Mouse (Mus musculus) gonadal fat pad, adult 2 months (tissue): ENCODE results near the gene Snrnp48. TPM values are rescaled to one million over a fixed set of nuclear protein-coding genes. Genes with fewer than 3 reads are reported as not detected.
A peak's percentile ranks its signal among the peaks of the same experiment; 100 is the strongest.

Source experiments
- DNase-seq: peaks from one replicate; pipeline ENCODE4 v3.0.0-alpha.2; 2012; ENCODE audit warnings: low read depth
- polyA plus RNA-seq: library from polyadenylated mRNA; depleted of rRNA; stranded (reverse); fragments of >200 nt; gene quantifications from 2 replicates; pipeline ENCODE4 v1.2.3, GENCODE M21; 2012; rRNA removed

Snrnp48 gene
- polyA plus RNA-seq, result 24.6 and 28.9 TPM in 2 replicates

GRCm38 (mm10) chr13:38204702-38205482 is at the start of gene Snrnp48:
TSS of gene Snrnp48 (plus strand) at chr13:38204938.
- peak; percentile 36 for DNase-seq

GRCm38 (mm10) chr13:38155523-38155922 is 49.2 kb upstream of the Snrnp48 start:
- DNase-seq, result no peak

GRCm38 (mm10) chr13:38157635-38158034 is 47.1 kb upstream of the Snrnp48 start:
- DNase-seq, result no peak

- DNase-seq, result no peak
Observed at GRCm38 (mm10) chr13:38162002-38162401, 42.7 kb upstream of the Snrnp48 start.

- DNase-seq, result peak; percentile 93
Observed at GRCm38 (mm10) chr13:38162668-38163067, 42.1 kb upstream of the Snrnp48 start.

GRCm38 (mm10) chr13:38164932-38165331 is 39.8 kb upstream of the Snrnp48 start:
- no peak for DNase-seq

- DNase-seq, result no peak
Observed at GRCm38 (mm10) chr13:38167056-38167455, 37.7 kb upstream of the Snrnp48 start.

DNA sequence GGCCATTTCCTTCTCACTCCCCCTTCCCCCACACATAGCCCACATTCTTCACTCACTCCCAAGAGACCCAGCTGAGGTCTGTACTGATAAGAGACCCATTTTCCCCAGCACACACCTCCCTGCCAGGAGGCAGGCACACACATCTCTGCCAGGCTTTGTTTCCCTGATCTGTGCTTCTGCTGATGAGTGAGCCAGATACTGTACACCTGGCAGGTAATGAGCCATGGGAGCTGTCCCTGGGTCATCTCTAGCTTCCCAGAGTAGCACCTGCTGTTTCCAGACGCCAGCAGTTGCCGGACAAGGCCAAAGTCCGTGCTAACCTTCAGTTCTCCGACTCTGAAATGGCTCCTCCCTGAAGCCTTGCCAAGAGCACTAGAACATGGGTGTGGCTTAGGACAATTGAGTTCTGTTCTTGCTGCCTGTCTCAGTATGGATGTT is 34.0 kb upstream of the Snrnp48 start:
- no peak for DNase-seq

GRCm38 (mm10) chr13:38193406-38193805 is 11.3 kb upstream of the Snrnp48 start:
- DNase-seq, result no peak

GRCm38 (mm10) chr13:38201413-38201812 is 3.3 kb upstream of the Snrnp48 start:
- no peak for DNase-seq

DNA sequence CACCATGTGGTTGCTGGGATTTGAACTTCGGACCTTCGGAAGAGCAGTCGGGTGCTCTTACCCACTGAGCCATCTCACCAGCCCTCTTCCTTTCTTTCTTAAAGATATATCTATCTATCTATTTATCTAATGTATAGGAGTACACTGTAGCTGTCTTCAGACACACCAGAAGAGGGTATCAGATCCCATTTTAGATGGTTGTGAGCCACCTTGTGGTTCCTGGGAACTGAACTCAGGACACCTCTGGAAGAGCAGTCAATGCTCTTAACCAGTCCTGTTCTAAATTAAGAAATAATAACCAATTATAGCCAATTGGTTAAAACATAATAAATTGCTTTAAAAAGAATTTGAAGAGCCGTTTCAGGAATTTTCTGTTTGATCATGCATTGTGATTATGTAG is 567 bp upstream of the Snrnp48 start:
- no peak for DNase-seq

DNA sequence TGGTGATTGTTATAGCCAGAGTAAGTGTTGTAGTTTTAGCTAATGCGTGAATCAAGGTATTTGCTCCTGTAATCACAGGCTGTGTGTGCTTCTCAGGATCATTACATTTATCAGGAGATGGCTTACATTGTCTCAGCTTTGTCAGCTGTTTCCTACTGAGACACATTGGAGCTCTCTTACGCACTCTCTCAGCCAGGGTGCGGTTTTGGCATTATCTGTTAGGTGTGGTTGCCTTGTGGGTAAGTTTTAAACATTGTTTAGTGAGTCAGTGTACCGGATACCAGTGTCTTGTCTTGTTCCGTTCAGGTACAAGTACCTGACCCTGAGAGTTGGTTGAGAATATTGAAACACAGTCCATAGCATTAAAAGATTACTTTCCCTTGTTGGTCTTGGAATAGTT is 6.4 kb downstream of the Snrnp48 start:
- no peak for DNase-seq

DNA sequence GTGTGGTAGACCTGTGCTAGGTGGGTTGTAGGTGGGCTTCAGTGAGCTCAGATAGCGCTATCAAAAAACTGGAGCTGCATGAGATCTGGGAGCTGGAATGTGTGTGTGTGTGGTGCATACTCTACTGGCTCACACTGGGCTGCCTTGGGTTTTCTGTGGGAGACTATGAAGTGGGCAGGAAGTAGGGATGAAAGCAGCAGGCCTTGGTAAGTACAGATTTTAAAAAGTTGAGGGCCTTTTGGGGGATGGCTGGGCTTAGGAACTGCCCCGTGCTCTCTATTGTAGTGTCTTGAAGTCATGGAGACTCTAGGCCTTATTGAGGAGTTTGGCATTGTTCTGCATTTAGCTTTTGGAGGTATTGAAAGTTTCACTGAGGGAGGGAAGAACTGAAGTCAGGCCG is 13.9 kb downstream of the Snrnp48 start:
- DNase-seq, result no peak

DNA sequence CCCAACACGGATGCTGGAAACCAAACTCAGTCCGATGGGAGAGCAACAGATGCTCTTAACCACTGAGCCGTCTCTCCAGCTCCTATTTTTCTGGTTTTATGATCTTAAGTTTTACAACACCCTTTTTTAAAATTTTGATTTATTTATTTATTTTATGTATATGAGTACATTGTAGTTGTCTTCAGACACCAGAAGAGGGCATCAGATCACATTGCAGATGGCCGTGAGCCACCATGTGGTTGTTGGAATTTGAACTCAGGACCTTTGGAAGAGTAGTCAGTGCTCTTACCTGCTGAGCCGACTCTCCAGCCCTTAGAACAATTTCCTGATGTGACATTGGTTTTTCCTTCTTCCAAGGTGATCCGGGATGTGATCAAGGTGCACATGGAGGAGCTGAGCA is 15.6 kb downstream of the Snrnp48 start:
- no peak for DNase-seq

DNA sequence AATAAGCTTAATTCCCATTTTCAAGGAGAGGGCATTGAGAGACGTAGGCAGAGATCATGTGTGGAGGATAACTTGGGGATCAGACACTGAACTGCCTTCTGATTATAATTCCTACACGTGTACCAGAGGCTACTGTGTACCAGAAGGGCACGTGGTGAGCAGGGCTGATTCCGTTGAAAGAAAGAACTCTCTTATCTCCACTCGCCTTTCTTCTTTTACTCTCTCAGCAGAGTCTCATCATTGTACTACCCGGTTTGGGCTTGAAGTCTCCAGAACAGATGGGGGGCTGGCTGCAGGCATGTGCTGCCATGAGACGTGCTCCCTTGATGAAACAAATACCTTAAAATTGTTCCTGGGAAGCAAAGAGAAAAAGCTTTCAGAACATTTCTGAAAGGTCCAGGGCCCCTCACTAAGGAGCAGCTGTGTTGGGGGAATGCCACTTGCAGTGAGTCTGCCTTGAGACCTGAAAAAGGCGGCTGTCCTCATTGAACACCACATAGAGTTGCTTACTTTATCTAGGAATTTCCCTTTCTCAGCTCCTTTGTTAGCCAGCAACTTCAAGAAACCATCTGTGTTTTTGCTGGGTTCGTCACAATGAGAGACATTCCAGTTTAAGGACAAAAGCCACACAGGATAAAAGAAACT is 25.6 kb downstream of the Snrnp48 start:
- DNase-seq, result no peak

DNA sequence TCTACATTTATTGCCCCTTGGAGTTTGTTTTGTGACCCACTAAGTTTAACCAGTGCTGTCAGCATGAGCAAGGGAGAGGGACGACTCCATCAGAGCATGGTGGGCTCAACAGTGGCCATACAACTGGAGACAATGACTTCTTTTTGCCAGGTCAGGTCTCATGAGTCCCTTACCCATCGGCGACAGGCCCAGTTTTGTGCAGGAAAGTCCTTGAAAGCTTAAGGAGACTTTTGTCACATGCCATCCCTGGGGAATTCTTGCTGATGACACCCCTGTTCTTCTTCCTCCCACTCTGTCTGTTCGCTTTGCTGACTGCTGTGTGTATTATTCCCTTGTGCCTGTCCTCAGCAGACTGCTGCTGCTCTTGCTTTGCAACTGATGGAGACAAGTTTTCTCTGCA is 27.7 kb downstream of the Snrnp48 start:
- DNase-seq, result no peak

DNA sequence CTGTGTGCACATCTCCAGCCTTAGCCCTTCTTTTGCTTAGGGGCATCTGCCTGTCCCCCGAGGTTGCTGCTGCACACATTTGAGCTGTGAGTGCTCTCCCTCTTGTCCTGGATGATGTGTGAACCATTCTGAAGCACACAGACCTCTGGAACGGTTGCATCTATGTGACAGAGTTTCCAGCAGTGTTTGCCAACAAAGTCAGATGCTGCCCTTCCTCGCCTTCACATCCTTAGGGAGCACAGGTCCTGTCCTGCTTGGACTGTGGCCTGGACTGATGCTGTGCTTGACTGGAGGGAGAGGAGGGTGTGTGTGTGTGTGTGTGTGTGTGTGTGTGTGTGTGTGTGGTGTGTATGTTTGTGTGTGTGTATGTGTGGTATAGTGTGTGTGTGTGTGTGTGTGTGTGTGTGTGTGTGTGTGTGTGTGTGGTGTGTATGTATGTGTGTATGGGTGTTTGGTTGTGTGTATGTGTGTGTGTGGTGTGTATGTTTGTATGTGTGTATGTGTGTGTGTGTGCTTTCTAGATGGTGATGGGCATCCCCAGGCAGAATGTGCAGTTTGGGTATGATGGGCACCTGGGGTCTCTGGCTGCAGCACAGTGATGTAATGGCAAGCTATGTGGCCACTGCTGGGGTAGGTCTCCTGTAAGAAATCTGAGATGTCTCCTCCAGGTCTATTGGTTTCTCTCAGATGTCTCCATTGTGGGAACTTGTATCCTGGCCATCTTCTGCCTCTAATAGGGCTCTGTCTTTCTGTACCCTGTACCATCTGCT is 28.3 kb downstream of the Snrnp48 start:
- DNase-seq, result no peak

GRCm38 (mm10) chr13:38234651-38235050 is 29.9 kb downstream of the Snrnp48 start:
- DNase-seq, result no peak

DNA sequence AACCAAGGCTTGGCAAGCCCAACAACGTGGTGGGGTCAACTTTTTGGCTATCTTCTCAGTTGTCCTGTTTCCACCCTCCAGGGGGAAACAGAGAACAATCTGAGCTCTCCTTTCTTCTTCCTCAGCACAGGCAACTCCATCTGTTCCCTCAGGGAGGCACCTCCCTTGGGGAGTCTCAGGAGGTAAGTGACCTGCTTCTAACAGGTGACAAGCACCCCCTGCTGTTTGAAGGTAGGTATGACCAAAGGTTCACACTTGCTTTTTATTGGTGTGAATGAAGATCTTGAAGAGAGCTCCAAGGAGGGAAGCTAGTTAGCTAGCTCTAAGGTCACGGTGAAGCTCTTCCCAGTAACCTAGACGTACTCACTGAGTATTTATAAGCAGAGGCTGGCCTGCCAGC is 30.6 kb downstream of the Snrnp48 start:
- DNase-seq, result no peak

DNA sequence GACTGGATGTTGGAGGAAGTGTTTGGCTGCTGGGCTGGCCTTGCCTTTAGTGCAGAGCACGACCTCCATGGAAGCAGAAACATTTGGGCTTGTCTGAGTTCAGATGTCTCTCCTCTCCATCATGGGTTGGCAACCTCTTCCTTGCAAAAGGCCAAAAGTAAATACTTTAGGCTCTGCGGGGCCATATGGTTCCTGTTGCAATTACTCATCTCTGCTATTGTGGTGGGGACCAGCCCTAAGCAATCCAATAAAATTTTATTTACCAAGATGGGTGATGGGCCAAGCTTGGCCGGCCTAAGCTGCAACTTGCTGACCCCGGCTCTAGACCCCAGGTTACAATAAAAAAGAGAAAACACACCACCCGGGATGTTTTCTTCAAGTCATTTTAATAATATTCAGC is 43.4 kb downstream of the Snrnp48 start:
- DNase-seq, result no peak

DNA sequence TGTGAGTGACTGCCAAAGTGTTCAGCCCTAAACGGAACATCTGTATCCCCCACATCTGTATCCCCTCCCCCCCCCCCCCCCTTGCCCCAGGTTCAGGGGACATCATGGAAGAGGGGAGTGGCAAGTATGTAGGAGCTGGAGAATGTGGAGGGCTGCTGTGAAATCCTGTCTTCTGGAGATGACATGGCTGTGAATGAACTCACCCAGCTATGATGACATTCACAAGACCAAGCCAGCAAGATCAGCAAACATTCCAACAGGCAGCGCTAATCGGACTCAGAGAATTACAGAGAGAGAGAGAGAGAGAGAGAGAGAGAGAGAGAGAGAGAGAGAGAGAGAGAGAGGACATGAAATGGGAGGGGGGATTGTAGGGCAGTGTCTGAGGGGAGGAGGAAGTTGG is 46.5 kb downstream of the Snrnp48 start:
- DNase-seq, result no peak

DNA sequence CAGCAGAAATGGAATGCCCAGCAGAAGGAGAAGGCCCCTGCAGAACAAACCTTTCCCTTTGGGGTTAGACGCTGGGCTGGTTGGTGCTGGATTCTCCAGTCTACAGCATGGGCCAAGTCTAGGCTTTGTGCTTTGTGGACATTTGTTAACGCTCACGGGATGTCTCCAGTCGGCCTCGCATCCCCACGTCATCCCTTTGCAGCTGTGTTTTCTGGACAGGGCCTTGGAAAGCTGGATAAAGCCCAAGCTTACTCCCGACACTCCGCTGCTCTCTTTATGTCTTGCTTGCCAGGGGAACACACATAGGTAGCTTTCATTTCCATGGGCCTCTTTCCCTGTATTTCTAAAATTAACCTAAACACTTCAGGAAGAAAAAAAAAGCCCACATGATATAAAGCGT is 49.0 kb downstream of the Snrnp48 start:
- DNase-seq, result no peak

- no peak for DNase-seq
Observed at GRCm38 (mm10) chr13:38258901-38259300, 54.2 kb downstream of the Snrnp48 start.
